Mouse (Mus musculus) liver, embryonic 14 days (tissue): ENCODE measurements around the gene Aak1. TPM values are rescaled to one million over a fixed set of nuclear protein-coding genes. Genes with fewer than 3 reads are reported as not detected.

Experiments
- polyA plus RNA-seq: library from polyadenylated mRNA; depleted of rRNA; stranded (reverse); fragments of >200 nt; gene quantifications from 2 replicates; pipeline ENCODE4 v1.2.3, GENCODE M21; 2012; rRNA removed

Gene Aak1
- polyA plus RNA-seq: 2.1 and 2.8 TPM in 2 replicates

GRCm38 (mm10) chr6:86848915-86849644 is at the start of gene Aak1:
Gene Aak1 (plus strand): TSS chr6:86849517.

GRCm38 (mm10) chr6:87008887-87009286 is 159.6 kb downstream of the Aak1 start, which contains the start of gene Nfu1:
Gene Nfu1 (plus strand): TSS chr6:87009236.

GRCm38 (mm10) chr6:87042337-87043130 is 193.2 kb downstream of the Aak1 start, which contains the start of gene Gfpt1:
Gene Gfpt1 (plus strand): TSS chr6:87042846.

Other genes starting within 250 kb of the Aak1 start
- 0.37 and 0.38 TPM in 2 replicates for gene Asprv1, start 221.4 kb upstream of the Aak1 start, polyA plus RNA-seq
- 16.3 and 20.2 TPM in 2 replicates for gene Mxd1, start 180.4 kb upstream of the Aak1 start, polyA plus RNA-seq
- gene Snrnp27, start 165.0 kb upstream of the Aak1 start, polyA plus RNA-seq: 29.8 and 30.0 TPM in 2 replicates
- gene Gmcl1, start 116.1 kb upstream of the Aak1 start, polyA plus RNA-seq: 4.9 and 5.4 TPM in 2 replicates
- gene Anxa4, start 55.9 kb upstream of the Aak1 start, polyA plus RNA-seq: 15.2 and 18.2 TPM in 2 replicates
- 42.4 and 55.3 TPM in 2 replicates for gene Nfu1, start 159.7 kb downstream of the Aak1 start, polyA plus RNA-seq
- gene Gfpt1, start 193.3 kb downstream of the Aak1 start, polyA plus RNA-seq: 5.6 and 6.0 TPM in 2 replicates